Mouse (Mus musculus): ENCODE results near the gene Imp3.
"Not testable (repeated sequence)": the region's sequence is repeated elsewhere in the genome, so short reads cannot be mapped to it uniquely, and the experiment has no call there.

Gene Imp3

GRCm38 (mm10) chr9:56922746-56923145 is 14.5 kb upstream of the Imp3 start:
- DNase-seq (ENCODE audit: low read depth): no peak

- no peak for DNase-seq (ENCODE audit: low read depth)
Measured at GRCm38 (mm10) chr9:56923841-56924650, 13.2 kb upstream of the Imp3 start.

GRCm38 (mm10) chr9:56924651-56925027 is 12.6 kb upstream of the Imp3 start:
- DNase-seq (ENCODE audit: low read depth): peak; percentile 89

- no peak for DNase-seq (ENCODE audit: low read depth)
Measured at GRCm38 (mm10) chr9:56925291-56926024, 11.8 kb upstream of the Imp3 start.

- no peak for DNase-seq (ENCODE audit: low read depth)
Measured at GRCm38 (mm10) chr9:56926025-56926360, 11.3 kb upstream of the Imp3 start.

GRCm38 (mm10) chr9:56926387-56926786 is 10.9 kb upstream of the Imp3 start:
- no peak for DNase-seq (ENCODE audit: low read depth)

GRCm38 (mm10) chr9:56927191-56928012 is 9.9 kb upstream of the Imp3 start:
- peak; percentile 78 for DNase-seq (ENCODE audit: low read depth)

GRCm38 (mm10) chr9:56928041-56928811 is 9.0 kb upstream of the Imp3 start, which contains the start of gene Snx33:
Snx33 (minus strand) TSS chr9:56928371.
- DNase-seq (ENCODE audit: low read depth): peak; percentile 97

- DNase-seq (ENCODE audit: low read depth): no peak
Measured at GRCm38 (mm10) chr9:56929496-56929895, 7.8 kb upstream of the Imp3 start.

GRCm38 (mm10) chr9:56930556-56930955 is 6.7 kb upstream of the Imp3 start:
- DNase-seq (ENCODE audit: low read depth): no peak

GRCm38 (mm10) chr9:56936861-56937222 is 433 bp upstream of the Imp3 start:
- no peak for DNase-seq (ENCODE audit: low read depth)

- peak; percentile 50 for DNase-seq (ENCODE audit: low read depth)
Measured at GRCm38 (mm10) chr9:56938374-56938773, 1.1 kb downstream of the Imp3 start.

- DNase-seq (ENCODE audit: low read depth): peak; percentile 83
Measured at GRCm38 (mm10) chr9:56947481-56947880, 10.2 kb downstream of the Imp3 start.

GRCm38 (mm10) chr9:56948699-56949098 is 11.4 kb downstream of the Imp3 start:
- not testable (repeated sequence) for DNase-seq (ENCODE audit: low read depth)

- peak; percentile 25 for DNase-seq (ENCODE audit: low read depth)
Measured at GRCm38 (mm10) chr9:56949767-56950166, 12.5 kb downstream of the Imp3 start.

- DNase-seq (ENCODE audit: low read depth): peak; percentile 98
Measured at GRCm38 (mm10) chr9:56950414-56951400, 13.4 kb downstream of the Imp3 start, which contains the start of gene Snupn. Snupn (plus strand) TSS chr9:56950878.

- no peak for DNase-seq (ENCODE audit: low read depth)
Measured at GRCm38 (mm10) chr9:56953562-56953961, 16.3 kb downstream of the Imp3 start.

- peak; percentile 39 for DNase-seq (ENCODE audit: low read depth)
Measured at GRCm38 (mm10) chr9:56956966-56957675, 19.8 kb downstream of the Imp3 start.

GRCm38 (mm10) chr9:56958689-56959088 is 21.4 kb downstream of the Imp3 start:
- DNase-seq (ENCODE audit: low read depth): no peak

GRCm38 (mm10) chr9:56961591-56961990 is 24.3 kb downstream of the Imp3 start:
- no peak for DNase-seq (ENCODE audit: low read depth)
